Mouse (Mus musculus): ENCODE data around the gene Col4a2.
A peak's percentile ranks its signal among the peaks of the same experiment; 100 is the strongest.

Col4a2 gene

DNA sequence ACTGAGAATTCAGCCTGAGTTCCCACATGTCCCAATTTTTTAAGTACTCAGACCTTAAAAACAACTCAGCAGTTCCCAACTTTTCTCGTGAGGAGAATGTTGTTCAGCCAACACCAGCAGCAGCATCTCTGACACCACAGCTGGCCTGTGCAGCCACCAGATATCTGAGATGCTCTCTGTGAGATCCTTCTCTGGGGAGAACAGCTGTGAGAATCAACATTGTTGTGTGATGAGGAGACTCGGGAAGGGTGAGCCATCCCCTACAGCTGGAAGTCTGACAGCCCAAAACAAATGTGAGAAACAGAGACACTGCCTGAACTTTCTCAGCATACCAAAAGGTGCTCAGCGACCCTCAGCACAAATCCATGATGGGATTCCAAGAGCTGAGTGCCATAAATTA is 20.0 kb upstream of the Col4a2 start:
- DNase-seq (ENCODE audit: extremely low read depth, insufficient read length, low spot score): no peak

DNA sequence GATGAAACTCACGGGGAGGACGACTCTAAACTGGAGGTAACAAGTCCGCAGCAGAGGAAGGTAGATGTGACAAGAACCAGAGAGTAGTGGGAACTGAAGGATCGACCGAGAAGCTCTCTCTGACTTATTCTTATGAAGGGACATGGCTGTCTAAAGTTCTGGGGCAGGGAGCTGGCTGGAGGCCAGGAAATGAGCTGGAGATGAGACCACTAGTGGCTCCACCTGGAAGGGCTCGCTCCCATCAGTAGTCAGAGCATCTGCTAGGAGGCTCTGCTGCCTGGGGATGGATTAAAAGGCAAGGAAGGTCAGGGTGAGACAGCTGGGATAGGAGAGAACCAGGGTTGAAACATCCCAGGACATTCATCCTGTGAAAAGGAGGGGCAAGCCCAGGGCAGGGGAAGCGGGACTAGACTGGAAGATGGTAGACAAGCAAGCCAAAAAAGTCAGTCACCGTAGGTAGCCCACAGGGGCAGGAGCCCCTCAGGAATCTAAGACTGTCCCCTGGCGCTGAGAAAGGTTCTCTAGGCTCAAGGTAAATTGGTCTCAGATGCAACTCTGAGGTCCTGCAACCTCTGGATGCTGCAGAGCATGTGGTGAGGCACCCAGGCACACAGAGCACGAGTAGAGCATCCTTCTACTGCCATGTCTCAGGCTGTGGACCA is 16.2 kb upstream of the Col4a2 start:
- no peak for DNase-seq (ENCODE audit: extremely low read depth, insufficient read length, low spot score)

DNA sequence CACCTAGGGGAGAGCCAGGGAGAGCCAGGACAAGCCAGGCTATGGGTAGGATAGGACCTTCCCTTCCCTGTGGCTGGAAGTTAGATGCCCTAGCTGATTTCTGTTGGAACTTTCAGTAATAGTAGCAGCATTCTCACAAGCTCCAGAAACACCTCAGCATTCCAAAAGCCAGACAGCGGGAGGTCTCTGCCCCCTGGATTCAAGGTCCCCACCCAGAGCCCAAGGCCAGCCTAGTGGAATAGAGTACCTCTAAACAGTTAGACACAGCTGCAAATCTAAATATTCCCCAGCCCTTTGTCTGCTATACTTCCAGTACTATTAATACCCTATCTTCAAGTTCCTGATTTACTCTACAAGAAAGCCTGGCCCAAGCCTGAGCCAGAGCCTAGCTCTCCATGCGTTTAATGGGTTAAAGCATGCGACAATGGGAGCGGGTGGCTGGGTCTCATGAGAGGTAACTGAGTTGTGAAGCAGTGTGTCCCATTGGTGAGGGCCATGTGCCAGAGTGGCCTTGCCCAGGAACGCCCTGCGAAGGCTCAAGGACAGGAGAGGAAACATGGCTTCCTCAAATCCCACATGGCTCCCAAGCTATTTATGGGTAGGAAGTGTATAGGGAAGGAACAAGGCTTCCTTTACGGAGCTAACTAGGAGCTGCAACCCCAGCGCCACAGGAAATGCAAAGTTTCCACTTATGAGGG is 15.3 kb upstream of the Col4a2 start:
- DNase-seq (ENCODE audit: extremely low read depth, insufficient read length, low spot score): no peak

DNA sequence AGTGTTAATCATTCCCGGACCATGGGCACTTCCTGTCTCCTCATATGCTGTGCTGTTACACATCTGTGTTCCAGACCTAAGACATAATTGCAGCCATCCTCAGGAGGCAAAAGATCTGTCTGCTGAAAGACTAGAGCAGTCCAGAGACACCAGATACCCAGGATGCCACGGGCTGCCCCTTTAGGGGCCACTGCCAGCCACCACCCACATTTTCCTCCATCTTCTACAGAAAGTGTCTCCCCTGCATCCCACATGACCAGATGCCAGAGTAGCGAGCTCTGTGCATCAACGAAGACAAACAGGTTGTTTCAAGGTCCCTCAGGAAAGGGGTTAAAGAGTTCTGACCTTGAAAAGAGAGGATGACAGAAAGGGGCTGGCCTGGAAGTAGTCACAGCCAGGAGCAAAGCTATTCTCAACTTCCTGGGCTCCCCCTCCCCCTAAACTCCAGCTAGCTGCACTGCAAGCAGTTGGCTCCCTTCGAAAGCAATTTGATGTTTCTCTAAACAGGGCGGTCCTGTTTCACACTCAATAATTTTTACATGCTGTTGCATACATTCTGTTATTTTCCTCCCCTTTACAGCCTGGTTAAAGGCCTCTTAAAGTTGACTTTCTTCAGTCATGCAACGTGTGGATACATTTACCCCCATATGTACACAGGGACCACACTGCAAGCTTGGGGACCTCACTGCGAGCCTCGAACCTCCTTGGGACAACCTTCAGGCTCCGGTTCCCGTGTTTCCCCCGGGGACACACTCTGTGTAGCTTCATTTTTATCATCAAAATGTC is 13.9 kb upstream of the Col4a2 start:
- no peak for DNase-seq (ENCODE audit: extremely low read depth, insufficient read length, low spot score)

DNA sequence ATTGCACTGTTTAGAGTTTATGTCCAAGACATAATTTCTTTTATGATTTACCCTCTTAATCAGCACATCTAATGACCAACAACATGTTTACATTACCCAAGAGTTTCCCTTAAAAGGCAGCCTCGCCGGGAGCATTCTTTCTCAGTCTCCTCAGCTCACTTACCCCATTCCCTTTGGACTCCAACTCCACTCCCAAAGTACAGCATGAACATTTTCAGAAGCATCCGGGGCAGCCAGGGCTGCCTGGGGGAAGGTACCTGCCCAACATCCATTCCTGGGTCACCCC is 13.3 kb upstream of the Col4a2 start:
- no peak for DNase-seq (ENCODE audit: extremely low read depth, insufficient read length, low spot score)

DNA sequence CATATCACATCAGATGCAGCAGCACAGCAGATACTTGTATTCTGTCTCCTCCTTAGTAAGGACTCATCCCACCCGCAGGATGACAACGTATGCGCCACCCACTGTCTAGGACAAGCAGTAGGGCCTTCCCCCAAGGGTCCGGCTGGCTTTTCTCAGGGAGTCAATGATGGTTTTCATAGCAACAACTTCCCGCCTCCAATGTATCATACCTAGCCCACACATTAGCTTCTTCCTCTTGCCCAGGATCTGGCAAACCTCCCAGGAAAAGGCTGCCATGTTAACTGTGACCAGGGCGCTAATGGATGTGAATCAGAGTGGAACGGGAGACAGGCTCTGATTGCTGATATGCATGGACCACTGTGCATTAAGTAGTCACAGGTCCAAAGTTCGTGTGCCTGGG is 12.2 kb upstream of the Col4a2 start:
- DNase-seq (ENCODE audit: extremely low read depth, insufficient read length, low spot score): no peak

DNA sequence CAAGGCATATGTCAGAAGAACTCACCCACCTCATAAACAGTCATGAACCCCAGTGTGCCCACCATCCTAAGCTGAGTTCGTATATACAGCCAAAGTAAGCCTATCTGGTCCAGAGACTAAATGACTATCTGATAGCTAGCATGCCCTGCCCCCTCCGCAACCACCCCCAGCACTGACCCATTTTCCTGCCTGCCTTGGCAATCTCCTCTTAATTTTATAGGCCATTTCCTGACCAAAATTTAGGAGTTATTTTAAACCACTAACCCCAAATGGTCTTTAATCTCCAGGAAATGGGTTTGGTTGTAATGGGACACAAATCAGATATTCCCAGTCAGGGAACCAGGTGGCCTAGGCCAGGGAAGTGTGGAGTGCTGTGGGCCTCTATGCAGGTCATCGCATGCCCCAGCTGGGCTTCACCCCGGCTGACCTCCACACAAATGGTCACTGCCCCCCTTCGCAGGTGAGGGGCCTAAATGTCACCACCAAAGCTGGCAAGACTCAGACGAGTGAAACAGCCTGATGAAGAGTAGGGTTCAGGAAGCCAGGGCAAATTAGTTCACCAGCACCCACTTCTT is 8.5 kb upstream of the Col4a2 start:
- no peak for DNase-seq (ENCODE audit: extremely low read depth, insufficient read length, low spot score)

DNA sequence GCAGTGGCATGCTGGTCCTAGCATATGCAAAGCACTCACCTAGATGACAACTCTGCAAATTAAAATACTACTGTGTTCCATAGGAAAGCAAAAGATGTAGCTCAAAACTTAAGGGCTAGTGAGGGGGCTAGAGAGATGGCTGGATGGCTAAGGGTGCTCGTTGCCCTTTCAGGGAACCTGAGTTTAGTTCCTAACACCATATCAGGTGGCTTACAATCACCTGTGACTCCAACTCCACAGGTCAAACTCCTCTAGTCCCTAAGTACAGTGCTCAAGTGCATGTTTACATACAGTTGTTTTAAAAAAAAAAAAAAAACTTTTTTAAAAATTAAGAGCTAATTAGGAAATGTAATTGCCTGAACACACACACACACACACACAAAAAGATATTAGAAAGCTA is 7.1 kb upstream of the Col4a2 start:
- no peak for DNase-seq (ENCODE audit: extremely low read depth, insufficient read length, low spot score)

DNA sequence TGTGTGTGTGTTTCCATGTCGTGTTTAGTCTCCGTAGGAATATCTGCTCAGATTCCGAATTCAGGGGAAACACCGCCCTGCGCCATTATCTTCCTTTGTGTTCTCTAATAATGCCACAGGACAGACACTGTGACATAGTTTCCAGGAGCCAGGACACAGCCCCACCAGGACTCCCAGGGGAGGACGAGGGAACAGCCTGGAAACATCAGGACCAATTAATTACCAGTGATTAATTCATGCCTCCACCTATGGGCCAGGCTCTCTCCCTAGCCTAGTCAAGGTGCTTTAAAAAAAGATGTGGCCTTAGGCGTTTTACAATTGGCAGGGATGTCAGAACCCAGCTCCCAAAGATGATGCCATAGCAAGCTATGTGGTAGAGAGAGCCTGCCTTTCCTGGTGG is 5.2 kb upstream of the Col4a2 start:
- DNase-seq (ENCODE audit: extremely low read depth, insufficient read length, low spot score): no peak

DNA sequence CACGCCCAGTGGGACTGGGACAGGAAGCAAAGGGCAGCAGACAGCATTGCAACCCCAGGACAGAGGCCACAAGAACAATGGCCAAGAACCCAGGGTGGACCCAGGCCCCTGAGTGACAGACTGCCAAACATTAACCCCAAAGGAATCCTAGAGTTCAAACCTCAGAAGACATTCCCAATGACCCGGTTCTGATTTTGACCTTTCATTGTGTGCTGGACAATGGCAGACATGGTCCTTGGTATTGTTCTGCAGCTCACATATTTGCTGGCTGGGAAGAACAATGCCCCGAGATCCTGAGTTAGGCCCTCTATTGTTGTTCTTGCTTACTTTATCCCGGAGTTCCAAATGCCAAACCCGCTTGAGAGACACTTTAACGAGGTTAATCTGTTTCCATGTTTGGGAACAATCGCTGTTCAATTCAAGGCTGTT is 4.0 kb upstream of the Col4a2 start:
- no peak for DNase-seq (ENCODE audit: extremely low read depth, insufficient read length, low spot score)

DNA sequence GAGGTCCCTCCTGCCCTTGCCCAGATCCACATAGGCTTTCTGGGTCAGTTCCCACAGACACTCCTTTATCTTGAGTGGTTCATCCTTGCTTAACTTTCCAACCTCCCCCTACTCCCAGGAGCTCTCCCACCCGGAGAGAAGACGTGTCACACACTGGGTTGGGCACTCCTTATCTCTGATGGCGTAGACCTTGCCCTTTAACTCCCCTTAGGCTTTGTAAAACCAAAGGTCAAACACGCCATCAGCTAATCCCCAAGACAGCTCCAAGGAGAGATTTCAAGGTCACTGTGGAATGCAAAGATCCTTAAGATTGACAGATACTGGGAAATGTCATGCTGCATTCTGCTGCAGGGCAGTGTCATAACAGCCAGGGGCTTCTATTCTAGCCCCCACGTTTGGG is 3.4 kb upstream of the Col4a2 start:
- DNase-seq (ENCODE audit: extremely low read depth, insufficient read length, low spot score): no peak

DNA sequence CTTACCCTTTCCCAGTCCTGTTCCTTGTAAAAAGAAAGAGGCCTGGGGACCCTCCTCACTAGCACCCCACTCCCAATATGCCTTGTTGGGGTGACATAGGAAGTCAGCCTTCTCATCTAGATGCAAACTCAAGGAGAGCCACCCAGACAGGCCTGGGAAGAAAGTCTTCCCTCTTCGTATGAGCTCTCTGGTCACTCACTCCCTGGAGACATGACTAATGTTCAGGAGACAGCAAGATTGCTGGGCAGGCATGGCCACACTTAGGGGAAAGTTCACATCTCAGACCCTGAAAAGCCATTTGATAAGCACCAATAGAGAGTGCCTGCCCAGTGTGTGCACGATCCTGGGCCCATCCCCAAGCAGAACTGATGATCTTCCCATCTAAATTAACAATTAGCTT is 2.6 kb upstream of the Col4a2 start:
- peak; percentile 28 for DNase-seq (ENCODE audit: extremely low read depth, insufficient read length, low spot score)

DNA sequence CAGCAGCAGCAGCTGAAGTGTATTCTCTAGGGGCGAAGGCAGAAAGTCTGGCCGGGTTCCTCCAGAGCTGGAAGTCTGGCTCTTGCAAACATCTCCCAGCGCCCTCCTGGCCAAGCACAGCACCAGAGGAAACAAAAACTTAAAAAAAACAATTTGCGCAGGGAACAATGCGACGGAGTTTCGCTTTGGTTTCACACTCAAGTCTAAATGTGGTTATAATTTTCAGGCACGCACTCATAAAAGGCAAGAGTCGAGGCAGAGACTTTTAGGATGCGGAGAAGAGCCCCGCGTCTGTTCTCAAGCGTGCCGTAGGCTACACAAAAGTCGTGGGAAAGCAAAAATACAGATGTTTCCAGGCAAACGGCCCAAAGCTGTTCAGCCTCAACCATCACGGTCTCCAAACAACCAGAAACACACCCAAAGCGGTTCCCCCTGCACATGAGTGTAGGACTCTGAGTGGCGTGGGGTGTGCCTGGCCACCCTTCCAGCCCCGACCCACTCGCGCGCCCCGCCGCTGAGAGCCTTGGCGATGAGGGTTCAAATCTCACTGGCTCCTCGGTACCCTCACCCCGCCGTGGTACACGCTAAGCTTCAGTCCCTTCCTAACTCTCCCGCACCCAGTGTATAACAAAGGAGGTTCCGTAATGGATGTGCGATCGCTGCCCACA is 790 bp upstream of the Col4a2 start:
- peak; percentile 47 for DNase-seq (ENCODE audit: extremely low read depth, insufficient read length, low spot score)

DNA sequence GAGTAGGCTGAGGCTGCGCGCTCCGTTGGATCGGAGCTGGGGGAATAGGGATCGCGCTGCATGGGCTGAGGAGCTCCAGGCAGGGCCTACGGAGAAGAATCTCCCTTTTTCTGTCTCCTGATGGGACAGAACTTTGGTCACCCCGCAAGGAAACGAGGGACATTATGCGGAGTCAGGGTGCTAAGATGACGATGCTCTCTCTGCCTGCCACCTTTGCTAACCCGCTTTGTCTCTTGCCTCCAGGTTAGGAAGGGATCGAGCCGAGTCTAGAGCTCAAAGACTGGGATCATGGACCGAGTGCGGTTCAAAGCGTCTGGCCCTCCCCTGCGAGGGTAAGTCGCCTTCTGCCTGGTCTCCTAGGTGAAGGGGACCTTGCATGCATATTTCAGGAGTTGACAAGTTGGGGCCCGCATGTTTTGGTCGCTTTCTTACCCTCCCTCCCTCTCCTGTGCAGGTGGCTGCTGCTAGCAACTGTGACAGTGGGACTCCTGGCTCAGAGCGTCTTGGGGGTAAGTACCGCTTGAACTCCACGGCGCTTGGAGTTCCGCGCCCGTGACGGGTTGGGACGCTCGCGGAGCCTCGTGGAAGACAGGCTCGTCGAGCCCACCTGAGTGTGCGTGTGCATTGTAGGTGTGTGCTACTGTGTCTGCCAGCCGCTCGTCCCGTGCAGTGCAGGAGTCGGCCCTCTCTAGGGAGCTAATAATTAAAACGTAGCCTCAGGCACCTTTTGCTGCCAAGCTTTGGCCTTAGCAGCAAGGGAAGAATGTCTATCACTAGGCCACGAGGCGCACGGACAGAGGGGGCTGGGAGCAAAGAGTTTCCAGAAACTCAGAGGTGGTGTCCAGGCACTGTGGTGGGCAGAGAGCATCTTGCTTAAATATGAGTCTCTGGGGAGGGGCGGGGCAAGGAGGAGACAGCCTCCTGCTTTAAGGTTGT is 839 bp downstream of the Col4a2 start:
- peak; percentile 77 for DNase-seq (ENCODE audit: extremely low read depth, insufficient read length, low spot score)

DNA sequence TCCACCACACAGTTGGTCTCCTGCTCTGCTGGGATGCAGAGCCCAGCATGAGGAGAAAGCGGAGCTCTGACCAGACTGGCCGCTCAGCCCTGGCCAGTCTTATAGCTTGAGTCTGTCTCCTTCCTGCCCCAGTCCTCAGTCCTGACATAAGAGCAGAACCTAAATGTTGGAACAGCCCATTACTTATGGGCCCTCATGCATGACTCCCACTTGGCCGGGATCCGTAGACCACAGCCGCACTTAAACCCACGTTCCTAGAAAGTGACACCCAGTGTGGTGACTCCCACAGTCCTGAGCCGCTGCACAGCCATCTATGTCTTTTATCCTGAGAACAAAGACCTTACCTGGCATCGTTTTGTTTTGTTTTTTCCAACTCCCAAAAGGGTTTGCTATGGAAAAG is 2.0 kb downstream of the Col4a2 start:
- DNase-seq (ENCODE audit: extremely low read depth, insufficient read length, low spot score): no peak

DNA sequence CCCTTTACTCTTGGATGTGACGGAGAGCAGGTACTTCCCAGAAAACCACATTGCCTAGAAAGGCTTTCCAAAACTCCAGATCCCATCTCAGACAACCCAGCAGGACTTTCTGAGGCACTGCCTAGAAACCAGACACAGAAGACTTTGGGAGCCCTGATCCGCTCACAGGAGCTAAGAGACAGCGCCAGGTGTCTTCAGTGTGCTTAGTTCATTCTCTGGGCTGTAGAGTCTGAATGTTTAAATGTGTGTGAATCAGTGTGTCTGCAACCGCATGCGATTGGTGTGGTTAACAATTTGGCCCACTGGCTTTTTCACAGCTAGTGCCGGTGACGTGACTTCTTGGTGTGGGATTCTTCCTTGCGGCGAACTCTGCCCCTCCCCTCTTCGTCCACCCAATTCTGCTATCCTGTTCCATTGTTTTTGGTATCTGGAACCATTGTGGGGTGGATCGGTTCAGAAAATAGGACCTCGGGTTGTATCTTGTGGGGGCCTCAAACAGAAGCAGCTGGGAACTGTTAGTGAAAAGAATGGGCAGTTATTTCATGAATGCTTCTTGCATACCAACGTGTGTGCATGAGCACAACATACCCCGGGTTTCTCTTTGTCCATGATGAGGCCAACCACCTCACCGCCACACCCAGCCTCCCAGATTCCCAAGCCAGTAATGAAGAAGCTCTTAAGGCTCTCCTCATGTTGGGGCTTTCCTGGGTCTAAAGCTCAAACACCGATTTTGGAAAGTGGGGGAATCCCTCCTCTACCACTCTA is 2.8 kb downstream of the Col4a2 start:
- DNase-seq (ENCODE audit: extremely low read depth, insufficient read length, low spot score): no peak

DNA sequence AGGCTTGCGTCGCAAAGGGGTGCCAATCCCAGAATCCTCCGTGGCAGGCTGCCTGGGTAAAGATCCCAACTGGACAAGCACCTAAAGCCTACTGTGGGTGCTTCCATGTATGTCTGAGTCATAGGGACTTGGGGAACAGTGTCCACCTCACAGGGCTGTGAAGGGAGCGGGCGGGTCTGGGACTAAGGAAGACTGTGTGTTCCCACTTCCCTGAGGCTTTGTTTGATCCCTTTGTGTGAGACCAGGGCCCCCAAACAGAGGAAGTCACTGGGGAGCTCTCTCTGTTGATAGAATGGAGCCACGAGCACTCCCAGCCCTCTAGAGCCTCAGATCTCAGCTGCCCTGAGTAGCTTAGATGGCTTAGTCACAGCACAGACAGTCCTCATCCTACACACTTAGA is 3.5 kb downstream of the Col4a2 start:
- DNase-seq (ENCODE audit: extremely low read depth, insufficient read length, low spot score): no peak

DNA sequence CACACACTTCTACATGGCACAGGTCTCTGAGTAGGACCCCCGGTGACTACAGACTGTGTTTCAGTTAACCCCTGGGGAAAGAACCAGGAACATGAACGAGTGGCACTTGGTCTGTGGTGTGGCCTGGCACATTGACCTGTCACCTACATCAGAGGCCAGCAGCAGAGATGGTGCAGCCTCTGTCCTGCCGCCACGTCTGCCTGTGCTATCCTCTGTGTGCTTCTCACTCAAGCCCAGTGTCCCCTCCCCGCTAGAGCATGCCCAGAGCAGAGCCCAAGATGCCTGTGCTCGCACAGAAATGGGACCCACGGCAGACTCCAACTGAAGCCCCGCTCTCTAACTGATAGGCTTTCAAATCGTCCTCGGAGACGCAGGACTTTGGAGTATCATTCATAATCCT is 6.8 kb downstream of the Col4a2 start:
- DNase-seq (ENCODE audit: extremely low read depth, insufficient read length, low spot score): no peak

DNA sequence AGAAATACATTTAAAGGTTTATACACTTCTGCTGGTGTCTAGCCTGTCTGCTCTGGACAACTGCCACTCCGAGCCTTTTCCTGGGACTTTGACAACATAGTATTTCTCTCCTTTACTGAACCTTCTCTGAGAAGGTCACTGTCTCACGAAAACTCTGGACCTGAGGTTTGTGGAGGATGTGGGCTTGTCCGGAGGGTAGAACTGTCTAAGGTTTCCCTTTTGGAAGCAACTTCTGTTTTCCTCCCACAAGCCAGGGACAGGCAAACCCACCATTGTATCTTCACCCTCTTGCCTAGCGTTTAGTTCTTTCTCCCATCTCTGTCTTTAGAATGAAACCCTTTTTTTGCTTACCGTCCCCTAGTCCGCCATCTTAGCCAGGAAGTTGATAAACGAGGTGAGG is 9.2 kb downstream of the Col4a2 start:
- DNase-seq (ENCODE audit: extremely low read depth, insufficient read length, low spot score): no peak
